Mouse (Mus musculus): ENCODE results near the gene Fitm1. TPM values are rescaled to one million over a fixed set of nuclear protein-coding genes. Genes with fewer than 3 reads are reported as not detected.

Fitm1 gene
- total and polyA plus RNA-seq, 3 experiments = 0.07 TPM; not detected in 2

GRCm38 (mm10) chr14:55560202-55561073 lies 15.0 kb upstream of the Fitm1 start, which contains the start of gene A730061H03Rik (continued):
- peak; percentile 29; the same call in 1 of the 2 replicates for TF ChIP-seq NRF1 (IDR thresholded peaks at IDR 0.05; ENCODE audit: insufficient read depth, low read depth, low read length, poor library complexity, severe bottlenecking)
- TF ChIP-seq MAZ (IDR thresholded peaks at IDR 0.05; ENCODE audit: low read depth, low read length) = peak; percentile 95
- TF ChIP-seq TCF12 (IDR thresholded peaks at IDR 0.05; ENCODE audit: low read depth, low read length) = peak; percentile 19; the same call in 1 of the 2 replicates
- no peak; a peak in 1 of 6 replicates for TF ChIP-seq CTCF (IDR thresholded peaks at IDR 0.05 in 2 of 3, conservative IDR thresholded peaks at IDR 0.05 in 1 of 3; ENCODE audit: control insufficient read depth in 1 of 3, insufficient read depth in 1 of 3, low read depth in 2 of 3, low read length in 3 of 3, poor library complexity in 1 of 3, severe bottlenecking in 1 of 3)
- no peak for TF ChIP-seq JUND (IDR thresholded peaks at IDR 0.05; ENCODE audit: low read depth, low read length)
- no peak for TF ChIP-seq POLR2AphosphoS5 (IDR thresholded peaks at IDR 0.05; ENCODE audit: borderline replicate concordance, low read depth, low read length)
- peak; percentile 89 for TF ChIP-seq GATA1 (IDR thresholded peaks at IDR 0.05; ENCODE audit: low read depth, low read length)
- TF ChIP-seq CHD2 (IDR thresholded peaks at IDR 0.05; ENCODE audit: low read length) = peak; percentile 81
- TF ChIP-seq MYB (IDR thresholded peaks at IDR 0.05; ENCODE audit: low read depth, low read length) = 0 out of 2 replicates have a peak, but pooled peaks have one; percentile 14
- no peak for TF ChIP-seq E2F4 (IDR thresholded peaks at IDR 0.05; ENCODE audit: borderline replicate concordance, low read depth, low read length)
- no peak for TF ChIP-seq GABPA (IDR thresholded peaks at IDR 0.05; ENCODE audit: low read depth, low read length)
- peak; percentile 91 for TF ChIP-seq BHLHE40 (IDR thresholded peaks at IDR 0.05; ENCODE audit: borderline replicate concordance, low read depth, low read length)
- TF ChIP-seq MXI1 (IDR thresholded peaks at IDR 0.05; ENCODE audit: low read depth, low read length) = peak; percentile 83; the same call in 1 of the 2 replicates
- peak; percentile 61 for TF ChIP-seq NELFE (IDR thresholded peaks at IDR 0.05; ENCODE audit: low read depth, low read length)
- peak; percentile 77; the same call in 1 of the 2 replicates for TF ChIP-seq MYC (IDR thresholded peaks at IDR 0.05; ENCODE audit: low read depth, low read length)
- TF ChIP-seq ZC3H11A (IDR thresholded peaks at IDR 0.05; ENCODE audit: low read depth, low read length) = no peak
- TF ChIP-seq USF2 (IDR thresholded peaks at IDR 0.05; ENCODE audit: borderline replicate concordance in 1 of 2, insufficient read depth in 1 of 2, low read depth in 1 of 2, low read length in 2 of 2) = 0 out of 4 replicates have a peak, but pooled peaks of 1 of the 2 experiments have one; percentile 43
- 0 out of 2 replicates have a peak, but pooled peaks have one; percentile 28 for TF ChIP-seq ZMIZ1 (IDR thresholded peaks at IDR 0.05; ENCODE audit: low read depth, low read length)
- peak; percentile 69 for TF ChIP-seq TBP (IDR thresholded peaks at IDR 0.05; ENCODE audit: low read depth, low read length)

GRCm38 (mm10) chr14:55561860-55562259 lies 13.6 kb upstream of the Fitm1 start:
- TF ChIP-seq UBTF (IDR thresholded peaks at IDR 0.05; ENCODE audit: borderline replicate concordance, insufficient read depth, low read depth, low read length) (no peak), SMC3 (IDR thresholded peaks at IDR 0.05; ENCODE audit: low read depth, low read length) (no peak), ZC3H11A (IDR thresholded peaks at IDR 0.05; ENCODE audit: low read depth, low read length) (no peak), POLR2AphosphoS2 (IDR thresholded peaks at IDR 0.05; ENCODE audit: low read length) (no peak), USF1 (IDR thresholded peaks at IDR 0.05; ENCODE audit: low read depth, low read length) (no peak), NELFE (IDR thresholded peaks at IDR 0.05; ENCODE audit: low read depth, low read length) (no peak), BHLHE40 (IDR thresholded peaks at IDR 0.05; ENCODE audit: borderline replicate concordance, low read depth, low read length) (no peak), ZNF384 (IDR thresholded peaks at IDR 0.05; ENCODE audit: low read depth, low read length) (no peak), MAZ (IDR thresholded peaks at IDR 0.05; ENCODE audit: low read depth, low read length) (no peak), RCOR1 (IDR thresholded peaks at IDR 0.05; ENCODE audit: low read depth, low read length) (no peak), KAT2A (conservative IDR thresholded peaks at IDR 0.05; ENCODE audit: low read depth, low read length) (no peak), NRF1 (IDR thresholded peaks at IDR 0.05; ENCODE audit: insufficient read depth, low read depth, low read length, poor library complexity, severe bottlenecking) (no peak), SIN3A (IDR thresholded peaks at IDR 0.05; ENCODE audit: low read length) (no peak), POLR2AphosphoS5 (IDR thresholded peaks at IDR 0.05; ENCODE audit: borderline replicate concordance, low read depth, low read length) (no peak), POLR2A (IDR thresholded peaks at IDR 0.05; ENCODE audit: control insufficient read depth in 1 of 2, insufficient read depth in 1 of 2, low read depth in 1 of 2, low read length in 2 of 2, poor library complexity in 1 of 2) (no peak)
- no peak overlapping the region for H3K4me3 ChIP-seq (ENCODE audit: control insufficient read depth in 1 of 2, insufficient read depth in 1 of 2, low read depth in 2 of 2, low read length in 2 of 2)
- H3K9me3 ChIP-seq (replicated peaks; ENCODE audit: insufficient read depth, low read length) = no peaks in the 10 kb centered on the region
- H3K4me1 ChIP-seq (ENCODE audit: control insufficient read depth in 1 of 2, insufficient read depth in 2 of 2, low read length in 2 of 2) = peaks cover 7 to 18% of the 10 kb centered on the region in 2 experiments; a peak in 3 of 4 replicates
- peaks cover 0 to 18% of the 10 kb centered on the region in 2 experiments; a peak in 2 of 4 replicates for H3K36me3 ChIP-seq (ENCODE audit: control insufficient read depth in 1 of 2, insufficient read depth in 2 of 2, low read length in 2 of 2)
- no peaks in the 10 kb centered on the region; the same call in none of the 2 replicates for H3K79me2 ChIP-seq (ENCODE audit: control insufficient read depth, insufficient read depth, low read length, poor library complexity)
- H3K9ac ChIP-seq (ENCODE audit: control insufficient read depth, low read depth, low read length, poor library complexity, severe bottlenecking) = no peak overlapping the region
- no peak for DNase-seq (ENCODE audit: low read depth, low spot score)
- no peaks in the 10 kb centered on the region for H3K27me3 ChIP-seq (ENCODE audit: control insufficient read depth in 1 of 2, insufficient read depth in 2 of 2, low read length in 2 of 2)
- H3K27ac ChIP-seq (ENCODE audit: control insufficient read depth, low read depth, low read length) = no peak overlapping the region

All from MEL (cell line).